Mouse (Mus musculus): Measurements from ENCODE around the gene 2610042L04Rik. TPM values are rescaled to one million over a fixed set of nuclear protein-coding genes. Genes with fewer than 3 reads are reported as not detected.
"Not testable (repeated sequence)": the region's sequence is repeated elsewhere in the genome, so short reads cannot be mapped to it uniquely, and the experiment has no call there.

2610042L04Rik gene
- 0.14 and 0.42 TPM in 2 replicates for polyA plus RNA-seq (2014; fragmentation: Nextera tagmentation; extraction: Ambion mirVana)

DNA sequence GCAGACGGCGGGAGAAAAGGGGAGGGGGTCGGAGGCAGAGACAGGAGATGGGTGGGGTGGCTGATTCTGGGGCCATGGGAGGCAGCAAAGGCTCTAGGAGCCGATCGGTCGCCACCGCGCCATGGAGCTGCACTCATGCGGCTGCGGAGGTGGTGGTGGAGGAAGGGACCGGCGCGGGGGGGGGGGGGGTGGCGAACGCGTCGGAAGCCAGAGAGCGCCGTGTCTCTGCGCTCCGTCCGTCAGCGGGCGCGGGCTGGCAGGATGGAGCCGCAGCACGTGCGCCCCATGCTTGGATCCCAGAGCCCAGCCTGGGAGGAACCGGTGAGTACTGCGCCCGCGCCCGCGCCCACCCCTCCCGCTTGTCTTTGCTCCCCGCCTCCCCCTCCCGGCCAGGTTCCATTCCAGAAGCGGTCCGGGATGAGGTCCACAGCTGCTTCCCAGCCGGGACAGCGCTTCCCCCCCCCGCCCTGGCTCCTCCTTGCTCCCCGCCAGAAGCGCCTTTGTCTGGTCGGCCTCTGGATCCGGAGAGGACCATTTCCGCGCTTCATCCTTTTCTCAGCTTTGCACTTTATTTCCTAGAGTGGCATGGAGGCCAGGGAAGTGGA lies at the start of gene 2610042L04Rik:
2610042L04Rik (plus strand) TSS at position 288 of the 605 bp plus-strand sequence.
- not testable (repeated sequence) for H3K36me3 ChIP-seq (ENCODE audit: control insufficient read depth, insufficient read depth, low read length); ATAC-seq (replicated peaks; ENCODE audit: insufficient number of reproducible peaks, low FRiP score, low TSS enrichment); H3K9me3 ChIP-seq (replicated peaks; ENCODE audit: control insufficient read depth, low read length); H3K4me1 ChIP-seq (ENCODE audit: control insufficient read depth, insufficient read depth, low read length); H3K27me3 ChIP-seq (ENCODE audit: control insufficient read depth, insufficient read depth, low read length); H3K27ac ChIP-seq (ENCODE audit: low read depth, low read length); H3K9ac ChIP-seq (ENCODE audit: low read depth, low read length)
- Histone ChIP-seq H3K4me3 (ENCODE audit: low read depth, low read length) (peak within 1 kb of the TSS; percentile 37), H3K4me2 (peak within 1 kb of the TSS; percentile 64)
- under 1% methylated on average over 21 of the region's 48 CpGs for WGBS (ENCODE audit: insufficient replicate concordance)

DNA sequence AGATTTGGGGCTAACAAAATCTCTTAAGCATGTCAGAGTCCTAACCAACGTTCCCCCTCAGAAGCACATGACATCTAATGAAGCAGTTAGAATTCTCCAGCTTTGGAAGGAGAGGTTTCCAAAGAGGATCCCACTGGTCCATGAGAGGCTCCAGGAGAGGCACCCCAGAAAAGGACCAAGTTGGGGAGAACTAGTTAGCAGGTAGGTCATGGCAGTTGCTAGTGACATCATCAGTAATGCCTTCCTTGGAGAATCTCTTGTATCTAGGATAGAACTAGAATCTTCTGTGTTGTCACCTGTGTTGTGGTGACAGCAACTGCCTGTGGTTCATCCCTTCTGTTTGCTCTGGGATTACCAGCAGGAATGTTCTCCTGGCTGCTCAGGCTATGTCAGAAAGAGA lies 17.6 kb upstream of the 2610042L04Rik start, which contains the start of gene Gm3149:
Gm3149 (plus strand) TSS at position 301 of the 400 bp plus-strand sequence.
- H3K4me1 ChIP-seq (ENCODE audit: control insufficient read depth, insufficient read depth, low read length); H3K36me3 ChIP-seq (ENCODE audit: control insufficient read depth, insufficient read depth, low read length); ATAC-seq (replicated peaks; ENCODE audit: insufficient number of reproducible peaks, low FRiP score, low TSS enrichment); H3K4me2 ChIP-seq; H3K4me3 ChIP-seq (ENCODE audit: low read depth, low read length); H3K27me3 ChIP-seq (ENCODE audit: control insufficient read depth, insufficient read depth, low read length); H3K27ac ChIP-seq (ENCODE audit: low read depth, low read length); H3K9me3 ChIP-seq (replicated peaks; ENCODE audit: control insufficient read depth, low read length); H3K9ac ChIP-seq (ENCODE audit: low read depth, low read length): not testable (repeated sequence)
- WGBS (ENCODE audit: insufficient replicate concordance) = no CpG with 5 or more reads among the region's 1 CpGs

DNA sequence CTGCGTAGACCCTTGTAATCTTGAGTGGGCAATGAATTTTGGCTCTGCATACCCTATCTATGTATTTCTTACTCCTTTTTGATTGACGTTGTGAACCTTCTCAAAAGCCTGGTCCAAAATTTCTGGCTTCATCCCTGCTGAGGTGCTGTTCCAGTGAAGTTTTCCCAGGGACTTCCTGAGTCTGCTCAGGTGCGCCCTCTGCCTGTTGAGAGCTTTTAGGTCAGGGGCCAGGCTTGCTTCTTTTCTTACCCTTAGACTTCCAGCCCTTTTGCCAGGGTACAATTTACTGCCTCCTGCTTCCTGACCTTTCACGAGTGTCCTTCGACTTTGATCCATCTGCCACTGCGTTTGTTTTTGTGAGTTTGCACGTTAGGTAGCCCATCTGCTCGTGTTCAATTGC lies 943 bp downstream of the 2610042L04Rik start:
- not testable (repeated sequence) for ATAC-seq (replicated peaks; ENCODE audit: insufficient number of reproducible peaks, low FRiP score, low TSS enrichment)

DNA sequence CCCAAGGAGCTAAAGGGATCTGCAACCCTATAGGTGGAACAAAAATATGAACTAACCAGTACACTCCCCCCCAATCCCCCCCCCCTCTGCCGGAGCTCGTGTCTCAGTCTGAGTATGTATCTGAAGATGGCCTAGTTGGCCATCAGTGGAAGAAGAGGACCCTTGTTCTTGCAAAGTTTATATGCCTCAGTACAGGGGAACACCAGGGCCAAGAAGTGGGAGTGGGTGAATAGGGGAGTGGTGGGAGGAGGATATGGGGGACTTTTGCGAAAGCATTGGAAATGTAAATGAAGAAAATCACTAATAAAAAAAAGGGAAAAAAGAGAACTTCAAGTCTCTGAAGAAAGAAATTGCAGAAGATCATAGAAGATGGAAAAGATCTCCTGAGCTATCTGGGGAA lies 34.4 kb downstream of the 2610042L04Rik start:
- not testable (repeated sequence) for H3K4me2 ChIP-seq; H3K27ac ChIP-seq (ENCODE audit: low read depth, low read length); H3K9ac ChIP-seq (ENCODE audit: low read depth, low read length); H3K36me3 ChIP-seq (ENCODE audit: control insufficient read depth, insufficient read depth, low read length); H3K4me1 ChIP-seq (ENCODE audit: control insufficient read depth, insufficient read depth, low read length); H3K9me3 ChIP-seq (replicated peaks; ENCODE audit: control insufficient read depth, low read length); H3K27me3 ChIP-seq (ENCODE audit: control insufficient read depth, insufficient read depth, low read length); ATAC-seq (replicated peaks; ENCODE audit: insufficient number of reproducible peaks, low FRiP score, low TSS enrichment); H3K4me3 ChIP-seq (ENCODE audit: low read depth, low read length)
- WGBS (ENCODE audit: insufficient replicate concordance) = 76% methylated on average over 3 of the region's 3 CpGs

More for the DNA sequence above, 943 bp downstream of the 2610042L04Rik start:
- H3K27ac ChIP-seq (ENCODE audit: low read depth, low read length); H3K27me3 ChIP-seq (ENCODE audit: control insufficient read depth, insufficient read depth, low read length); H3K36me3 ChIP-seq (ENCODE audit: control insufficient read depth, insufficient read depth, low read length); H3K4me3 ChIP-seq (ENCODE audit: low read depth, low read length); H3K4me2 ChIP-seq; H3K9ac ChIP-seq (ENCODE audit: low read depth, low read length); H3K9me3 ChIP-seq (replicated peaks; ENCODE audit: control insufficient read depth, low read length); H3K4me1 ChIP-seq (ENCODE audit: control insufficient read depth, insufficient read depth, low read length): not testable (repeated sequence)
- WGBS (ENCODE audit: insufficient replicate concordance) = 8% methylated on average over 7 of the region's 8 CpGs

DNA sequence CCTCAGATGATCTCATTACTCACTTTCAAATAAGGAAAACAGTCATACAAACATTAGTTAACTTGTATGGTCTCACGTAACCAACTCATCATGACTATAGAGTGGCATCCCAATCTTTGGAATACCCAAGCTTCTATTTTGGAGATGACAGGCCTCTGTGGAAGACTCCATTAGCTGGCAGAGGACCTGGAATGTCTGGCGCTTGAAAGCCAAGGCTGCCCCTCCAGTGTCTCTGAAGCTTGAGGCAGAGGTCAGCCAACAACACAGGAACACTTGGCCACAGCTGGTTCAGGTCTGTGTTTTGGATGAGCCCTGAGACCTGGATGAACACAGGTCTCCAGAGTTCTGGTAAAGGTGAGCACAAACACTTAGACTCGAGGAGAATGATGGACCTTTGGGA lies 35.1 kb downstream of the 2610042L04Rik start:
- WGBS (ENCODE audit: insufficient replicate concordance) = 67% methylated on average over 3 of the region's 3 CpGs
- not testable (repeated sequence) for H3K4me2 ChIP-seq; H3K4me1 ChIP-seq (ENCODE audit: control insufficient read depth, insufficient read depth, low read length); H3K27ac ChIP-seq (ENCODE audit: low read depth, low read length); H3K36me3 ChIP-seq (ENCODE audit: control insufficient read depth, insufficient read depth, low read length); H3K27me3 ChIP-seq (ENCODE audit: control insufficient read depth, insufficient read depth, low read length); ATAC-seq (replicated peaks; ENCODE audit: insufficient number of reproducible peaks, low FRiP score, low TSS enrichment); H3K4me3 ChIP-seq (ENCODE audit: low read depth, low read length); H3K9me3 ChIP-seq (replicated peaks; ENCODE audit: control insufficient read depth, low read length); H3K9ac ChIP-seq (ENCODE audit: low read depth, low read length)

DNA sequence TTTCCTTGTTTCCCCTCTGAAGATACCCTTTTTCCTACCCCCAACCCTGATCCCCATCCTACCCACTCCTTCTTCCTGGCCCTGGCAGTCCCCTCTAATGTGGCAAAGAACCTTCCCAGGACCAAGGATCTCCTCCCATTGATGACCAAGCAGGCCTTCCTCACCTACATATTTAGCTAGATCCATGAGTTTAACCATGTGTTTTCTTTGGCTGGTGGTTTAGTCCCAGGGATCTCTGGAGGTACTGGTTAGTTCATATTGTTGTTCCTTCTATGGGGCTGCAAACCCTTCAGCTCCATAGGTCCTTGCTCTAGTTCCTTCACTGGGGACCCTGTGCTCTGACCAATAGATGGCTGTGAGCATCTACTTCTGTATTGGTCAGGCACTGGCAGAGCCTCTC lies 43.3 kb downstream of the 2610042L04Rik start:
- H3K27me3 ChIP-seq (ENCODE audit: control insufficient read depth, insufficient read depth, low read length); ATAC-seq (replicated peaks; ENCODE audit: insufficient number of reproducible peaks, low FRiP score, low TSS enrichment); H3K9ac ChIP-seq (ENCODE audit: low read depth, low read length); H3K4me1 ChIP-seq (ENCODE audit: control insufficient read depth, insufficient read depth, low read length); H3K4me3 ChIP-seq (ENCODE audit: low read depth, low read length); H3K4me2 ChIP-seq; H3K9me3 ChIP-seq (replicated peaks; ENCODE audit: control insufficient read depth, low read length); H3K36me3 ChIP-seq (ENCODE audit: control insufficient read depth, insufficient read depth, low read length); H3K27ac ChIP-seq (ENCODE audit: low read depth, low read length): not testable (repeated sequence)

DNA sequence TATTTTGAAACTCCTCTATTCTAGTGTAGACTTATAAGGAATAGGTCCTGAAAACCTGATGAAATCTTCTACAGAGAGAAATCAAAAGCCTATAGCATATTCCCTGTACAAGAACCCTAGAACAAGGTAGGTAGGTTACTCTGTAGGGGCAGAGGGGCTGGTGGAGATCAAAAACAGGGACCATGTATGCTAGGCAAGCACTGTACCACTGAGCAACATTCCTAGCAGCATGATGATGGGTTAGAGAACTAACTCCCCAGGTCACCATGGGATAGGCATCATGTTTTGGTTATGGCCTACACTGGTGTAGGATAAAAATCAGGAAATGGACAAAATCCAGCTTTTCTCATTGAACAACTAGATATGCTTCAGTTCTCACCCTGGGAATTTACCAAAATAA lies 51.0 kb downstream of the 2610042L04Rik start:
- not testable (repeated sequence) for H3K9me3 ChIP-seq (replicated peaks; ENCODE audit: control insufficient read depth, low read length); H3K4me3 ChIP-seq (ENCODE audit: low read depth, low read length); H3K4me1 ChIP-seq (ENCODE audit: control insufficient read depth, insufficient read depth, low read length); H3K9ac ChIP-seq (ENCODE audit: low read depth, low read length); H3K36me3 ChIP-seq (ENCODE audit: control insufficient read depth, insufficient read depth, low read length); H3K27me3 ChIP-seq (ENCODE audit: control insufficient read depth, insufficient read depth, low read length); ATAC-seq (replicated peaks; ENCODE audit: insufficient number of reproducible peaks, low FRiP score, low TSS enrichment); H3K4me2 ChIP-seq; H3K27ac ChIP-seq (ENCODE audit: low read depth, low read length)

DNA sequence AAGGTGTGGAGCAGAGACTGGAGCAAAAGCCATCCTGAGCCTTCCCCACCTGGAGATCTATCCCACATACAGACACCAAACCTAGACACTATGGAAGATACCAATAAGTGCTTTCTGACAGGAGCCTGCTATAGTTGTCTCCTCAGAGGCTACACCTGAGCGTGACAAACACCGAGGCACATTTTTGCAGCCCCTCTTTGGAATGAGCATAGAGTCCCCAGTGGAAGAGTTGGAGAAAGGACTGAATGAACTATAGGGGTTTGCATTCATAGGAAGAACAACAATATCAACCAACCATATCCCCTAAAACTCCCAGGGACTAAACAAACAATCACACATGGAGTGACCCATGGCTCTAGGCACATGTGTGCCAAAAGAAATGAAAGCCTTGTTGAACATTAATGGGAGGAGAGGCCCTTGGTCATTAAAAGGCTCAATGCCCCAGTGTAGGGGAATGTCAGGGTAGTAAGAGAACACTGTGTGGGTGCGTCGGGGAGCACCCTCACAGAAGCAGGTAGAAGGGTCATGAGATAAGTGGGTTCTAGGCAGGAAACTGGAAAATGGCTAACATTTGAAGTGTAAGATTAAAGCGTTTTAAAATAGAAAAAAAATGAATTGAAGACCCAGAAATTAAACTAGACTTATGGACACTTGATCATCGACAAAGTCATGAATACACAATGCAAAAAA lies 58.4 kb downstream of the 2610042L04Rik start:
- not testable (repeated sequence) for ATAC-seq (replicated peaks; ENCODE audit: insufficient number of reproducible peaks, low FRiP score, low TSS enrichment); H3K4me2 ChIP-seq; H3K4me3 ChIP-seq (ENCODE audit: low read depth, low read length); H3K27me3 ChIP-seq (ENCODE audit: control insufficient read depth, insufficient read depth, low read length); H3K27ac ChIP-seq (ENCODE audit: low read depth, low read length); H3K9me3 ChIP-seq (replicated peaks; ENCODE audit: control insufficient read depth, low read length); H3K36me3 ChIP-seq (ENCODE audit: control insufficient read depth, insufficient read depth, low read length); H3K4me1 ChIP-seq (ENCODE audit: control insufficient read depth, insufficient read depth, low read length); H3K9ac ChIP-seq (ENCODE audit: low read depth, low read length)
- 80% methylated on average over 4 of the region's 6 CpGs for WGBS (ENCODE audit: insufficient replicate concordance)

DNA sequence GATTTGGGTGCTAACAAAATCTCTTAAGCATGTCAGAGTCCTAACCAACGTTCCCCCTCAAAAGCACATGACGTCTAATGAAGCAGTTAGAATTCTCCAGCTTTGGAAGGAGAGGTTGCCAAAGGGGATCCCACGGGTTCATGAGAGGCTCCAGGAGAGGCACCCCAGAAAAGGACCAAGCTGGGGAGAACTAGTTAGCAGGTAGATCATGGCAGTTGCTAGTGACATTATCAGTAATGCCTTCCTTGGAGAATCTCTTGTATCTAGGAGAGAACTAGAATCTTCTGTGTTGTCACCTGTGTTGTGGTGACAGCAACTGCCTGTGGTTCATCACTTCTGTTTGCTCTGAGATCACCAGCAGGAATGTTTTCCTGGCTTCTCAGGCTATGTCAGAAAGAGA lies 62.7 kb downstream of the 2610042L04Rik start, which contains the start of gene Gm3159:
Gm3159 (plus strand) TSS at position 301 of the 400 bp plus-strand sequence.
- 63% methylated on average over 1 of the region's 3 CpGs for WGBS (ENCODE audit: insufficient replicate concordance)
- H3K36me3 ChIP-seq (ENCODE audit: control insufficient read depth, insufficient read depth, low read length); H3K27ac ChIP-seq (ENCODE audit: low read depth, low read length): not testable (repeated sequence)

More for the DNA sequence above, 62.7 kb downstream of the 2610042L04Rik start, which contains the start of gene Gm3159:
- not testable (repeated sequence) for H3K4me1 ChIP-seq (ENCODE audit: control insufficient read depth, insufficient read depth, low read length); H3K4me2 ChIP-seq; H3K9me3 ChIP-seq (replicated peaks; ENCODE audit: control insufficient read depth, low read length); ATAC-seq (replicated peaks; ENCODE audit: insufficient number of reproducible peaks, low FRiP score, low TSS enrichment); H3K9ac ChIP-seq (ENCODE audit: low read depth, low read length); H3K4me3 ChIP-seq (ENCODE audit: low read depth, low read length); H3K27me3 ChIP-seq (ENCODE audit: control insufficient read depth, insufficient read depth, low read length)
